Mouse (Mus musculus): ENCODE measurements at regions not wholly inside any gene's neighbourhood (a gene's known extent, or its start where the extent isn't known, plus 50 kb on each side); places are given as distances from the start of the nearest gene placed in this dataset.

DNA sequence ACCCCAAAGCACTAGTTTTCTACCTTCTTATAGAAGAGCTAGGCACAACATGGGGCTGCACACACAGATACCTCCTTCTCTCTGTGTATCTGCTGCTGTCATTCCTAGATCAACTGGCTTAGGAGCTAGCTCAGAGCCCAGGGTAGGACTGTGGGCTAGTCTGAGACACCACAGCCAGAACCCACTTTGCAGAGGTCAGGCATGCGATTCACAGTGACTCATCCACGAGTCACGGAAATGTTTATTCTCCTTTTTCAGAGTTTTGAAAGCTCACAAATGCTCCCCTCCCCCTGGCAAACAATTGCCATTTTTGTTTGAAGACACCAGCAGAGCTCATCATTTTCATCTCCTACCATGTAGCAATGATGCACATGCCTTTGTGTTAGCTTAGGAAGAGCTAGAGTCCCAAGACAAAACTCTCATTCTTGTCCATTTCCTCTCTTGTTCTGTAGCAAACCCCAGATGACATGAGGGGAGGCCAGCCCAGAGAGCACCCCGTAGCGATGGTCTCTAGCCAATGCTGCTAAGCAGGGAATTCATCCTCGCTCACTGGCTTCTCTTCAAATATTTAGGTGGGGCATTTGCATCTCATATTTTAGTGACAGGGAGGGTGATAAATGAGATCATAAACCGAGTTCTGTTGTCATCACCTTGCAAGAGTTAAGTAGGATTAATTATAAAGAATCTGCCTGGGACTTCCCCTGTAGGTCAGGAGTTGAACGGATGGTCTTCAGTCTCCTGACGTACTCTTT is 108.4 kb upstream of the Twist2 start:
- 89% methylated on average over 9 of the region's 9 CpGs for WGBS
- Histone ChIP-seq H3K27me3 (replicated peaks; ENCODE audit: control insufficient read depth, insufficient read depth, low read length) (no peaks in the 10 kb centered on the region), H3K36me3 (ENCODE audit: control insufficient read depth, insufficient read depth, low read length) (no peaks in the 10 kb centered on the region), H3K27ac (ENCODE audit: low read depth, low read length) (no peak overlapping the region), H3K9ac (ENCODE audit: low read depth, low read length) (no peak overlapping the region), H3K9me3 (ENCODE audit: control insufficient read depth, low read length) (no peaks in the 10 kb centered on the region), H3K4me2 (ENCODE audit: low read length) (no peak overlapping the region), H3K4me1 (ENCODE audit: control insufficient read depth, insufficient read depth, low read depth, low read length) (no peaks in the 10 kb centered on the region), H3K4me3 (ENCODE audit: low read length) (no peak overlapping the region)
- ATAC-seq, result no peak

DNA sequence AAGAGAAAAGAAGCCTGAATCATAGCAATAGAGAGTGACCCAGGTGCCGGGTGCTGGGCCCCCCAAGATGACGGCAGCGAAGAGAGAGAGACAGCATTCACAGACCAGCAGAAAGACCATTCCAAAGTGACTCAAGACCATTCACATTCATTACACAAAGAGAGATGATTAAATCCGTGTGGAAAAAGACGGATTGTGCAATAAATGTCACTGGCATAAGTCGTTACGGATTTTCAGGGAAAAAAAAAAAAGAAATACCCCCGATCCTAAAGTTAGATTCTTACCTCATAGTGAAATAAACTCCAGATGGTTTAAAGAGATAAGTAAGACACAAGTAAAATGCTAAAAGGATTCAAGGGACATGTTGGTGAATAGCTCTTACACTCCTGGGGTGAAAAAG is 104.2 kb upstream of the Twist2 start:
- no peaks in the 10 kb centered on the region for H3K36me3 ChIP-seq (ENCODE audit: control insufficient read depth, insufficient read depth, low read length)
- H3K27ac ChIP-seq (ENCODE audit: low read depth, low read length), result no peak overlapping the region
- no peak overlapping the region for H3K4me3 ChIP-seq (ENCODE audit: low read length)
- H3K9ac ChIP-seq (ENCODE audit: low read depth, low read length), result no peak overlapping the region
- no peak overlapping the region for H3K4me2 ChIP-seq (ENCODE audit: low read length)
- H3K9me3 ChIP-seq (ENCODE audit: control insufficient read depth, low read length), result no peaks in the 10 kb centered on the region
- H3K4me1 ChIP-seq (ENCODE audit: control insufficient read depth, insufficient read depth, low read depth, low read length), result no peaks in the 10 kb centered on the region
- WGBS, result 81% methylated on average over 8 of the region's 8 CpGs
- no peaks in the 10 kb centered on the region for H3K27me3 ChIP-seq (replicated peaks; ENCODE audit: control insufficient read depth, insufficient read depth, low read length)
- ATAC-seq, result no peak

DNA sequence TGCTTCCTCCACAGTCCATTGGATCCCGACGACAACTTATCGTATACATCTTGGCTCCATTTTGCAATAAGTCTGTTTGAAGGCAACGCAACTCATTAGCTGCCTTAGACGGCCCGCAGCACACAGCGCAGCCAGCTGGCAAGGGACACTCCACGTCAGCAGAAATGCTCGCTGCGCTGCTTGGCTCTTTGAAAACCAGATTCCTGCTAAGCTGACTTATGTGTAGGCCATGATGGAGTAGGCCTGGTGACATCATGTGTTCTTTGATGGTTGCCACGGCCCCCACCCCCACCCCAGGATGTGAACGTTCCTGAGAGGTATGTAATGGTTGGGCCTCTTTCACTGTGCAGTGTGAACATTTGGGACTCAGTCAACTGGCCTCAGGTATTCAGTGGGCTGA is 99.8 kb upstream of the Twist2 start:
- H3K4me3 ChIP-seq (ENCODE audit: low read length), result no peak overlapping the region
- no peak overlapping the region for H3K27ac ChIP-seq (ENCODE audit: low read depth, low read length)
- H3K9ac ChIP-seq (ENCODE audit: low read depth, low read length), result no peak overlapping the region
- no peak for ATAC-seq
- H3K9me3 ChIP-seq (ENCODE audit: control insufficient read depth, low read length), result no peaks in the 10 kb centered on the region
- WGBS, result 76% methylated on average over 12 of the region's 12 CpGs
- no peaks in the 10 kb centered on the region for H3K27me3 ChIP-seq (replicated peaks; ENCODE audit: control insufficient read depth, insufficient read depth, low read length)
- H3K4me1 ChIP-seq (ENCODE audit: control insufficient read depth, insufficient read depth, low read depth, low read length), result no peaks in the 10 kb centered on the region
- no peaks in the 10 kb centered on the region for H3K36me3 ChIP-seq (ENCODE audit: control insufficient read depth, insufficient read depth, low read length)
- no peak overlapping the region for H3K4me2 ChIP-seq (ENCODE audit: low read length)

DNA sequence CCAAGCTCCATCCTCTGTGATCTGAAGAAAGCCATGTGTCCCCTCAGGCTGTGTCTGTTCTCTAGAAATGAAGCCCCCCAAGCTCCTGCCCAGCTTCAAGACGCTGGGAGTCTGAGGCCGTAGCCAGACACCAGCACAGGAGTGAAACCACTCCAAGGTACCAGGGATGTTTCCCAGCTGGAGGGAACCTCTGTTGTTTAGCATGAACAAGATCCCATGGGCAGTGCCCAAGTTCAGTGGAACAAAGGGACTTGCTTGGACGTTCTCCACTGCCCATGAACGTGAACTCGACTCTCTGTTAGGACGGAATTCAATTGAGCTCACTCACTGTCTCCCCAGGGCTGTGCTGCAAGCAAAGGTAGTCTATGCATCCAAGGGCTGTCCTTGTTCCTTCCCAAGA is 99.2 kb upstream of the Twist2 start:
- Histone ChIP-seq H3K4me1 (ENCODE audit: control insufficient read depth, insufficient read depth, low read depth, low read length) (no peaks in the 10 kb centered on the region), H3K4me2 (ENCODE audit: low read length) (no peak overlapping the region), H3K27ac (ENCODE audit: low read depth, low read length) (no peak overlapping the region), H3K4me3 (ENCODE audit: low read length) (no peak overlapping the region), H3K36me3 (ENCODE audit: control insufficient read depth, insufficient read depth, low read length) (no peaks in the 10 kb centered on the region), H3K9me3 (ENCODE audit: control insufficient read depth, low read length) (no peaks in the 10 kb centered on the region), H3K27me3 (replicated peaks; ENCODE audit: control insufficient read depth, insufficient read depth, low read length) (no peaks in the 10 kb centered on the region), H3K9ac (ENCODE audit: low read depth, low read length) (no peak overlapping the region)
- ATAC-seq, result no peak
- WGBS, result 92% methylated on average over 6 of the region's 6 CpGs

DNA sequence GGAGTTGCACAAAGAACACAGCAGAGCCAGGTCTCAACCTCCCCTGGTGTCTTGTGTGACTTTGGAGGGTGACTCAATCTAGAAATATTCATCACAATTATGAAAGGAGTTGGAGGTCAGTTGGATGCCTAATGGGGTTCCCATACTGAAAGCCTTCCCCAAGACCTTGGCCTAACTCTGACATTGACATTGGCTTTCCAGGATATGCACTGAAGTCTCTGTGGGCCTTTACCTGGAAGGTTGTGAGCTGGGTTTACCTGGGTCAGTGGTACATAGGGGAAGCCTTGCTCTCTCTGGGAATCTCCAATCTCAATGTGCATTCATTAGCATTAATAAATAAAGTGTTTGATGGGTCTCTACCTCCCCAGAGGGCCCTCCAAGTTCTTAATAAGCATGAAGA is 98.5 kb upstream of the Twist2 start:
- H3K4me2 ChIP-seq (ENCODE audit: low read length), result no peak overlapping the region
- no peaks in the 10 kb centered on the region for H3K9me3 ChIP-seq (ENCODE audit: control insufficient read depth, low read length)
- H3K36me3 ChIP-seq (ENCODE audit: control insufficient read depth, insufficient read depth, low read length), result no peaks in the 10 kb centered on the region
- no peaks in the 10 kb centered on the region for H3K27me3 ChIP-seq (replicated peaks; ENCODE audit: control insufficient read depth, insufficient read depth, low read length)
- H3K4me1 ChIP-seq (ENCODE audit: control insufficient read depth, insufficient read depth, low read depth, low read length), result no peaks in the 10 kb centered on the region
- H3K27ac ChIP-seq (ENCODE audit: low read depth, low read length), result no peak overlapping the region
- no peak for ATAC-seq
- H3K4me3 ChIP-seq (ENCODE audit: low read length), result no peak overlapping the region
- no peak overlapping the region for H3K9ac ChIP-seq (ENCODE audit: low read depth, low read length)

DNA sequence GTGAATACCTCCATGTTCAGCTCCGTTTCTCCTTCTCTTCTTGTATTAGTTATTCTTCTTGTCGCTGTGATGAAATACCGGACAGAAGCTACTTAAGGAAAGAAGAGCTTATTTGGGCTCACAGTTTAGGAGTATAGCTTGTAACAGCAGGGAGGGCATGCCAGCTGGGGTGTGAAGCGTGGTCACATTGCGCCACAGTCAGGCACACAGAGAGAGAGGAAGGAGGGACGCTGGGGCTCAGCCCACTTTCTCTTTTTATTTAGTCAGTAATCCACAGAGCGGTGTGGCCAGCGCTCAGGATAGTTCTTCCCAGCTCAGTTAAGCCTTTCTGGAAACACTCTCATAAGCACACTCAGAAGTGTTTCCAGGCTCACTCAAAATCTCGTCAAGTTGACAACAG is 95.8 kb upstream of the Twist2 start:
- no peak for ATAC-seq
- H3K4me2 ChIP-seq (ENCODE audit: low read length), result no peak overlapping the region
- no peak overlapping the region for H3K9ac ChIP-seq (ENCODE audit: low read depth, low read length)
- no peaks in the 10 kb centered on the region for H3K27me3 ChIP-seq (replicated peaks; ENCODE audit: control insufficient read depth, insufficient read depth, low read length)
- no peak overlapping the region for H3K4me3 ChIP-seq (ENCODE audit: low read length)
- 84% methylated on average over 9 of the region's 9 CpGs for WGBS
- H3K4me1 ChIP-seq (ENCODE audit: control insufficient read depth, insufficient read depth, low read depth, low read length), result no peaks in the 10 kb centered on the region
- H3K27ac ChIP-seq (ENCODE audit: low read depth, low read length), result no peak overlapping the region
- H3K9me3 ChIP-seq (ENCODE audit: control insufficient read depth, low read length), result no peaks in the 10 kb centered on the region
- H3K36me3 ChIP-seq (ENCODE audit: control insufficient read depth, insufficient read depth, low read length), result no peaks in the 10 kb centered on the region

DNA sequence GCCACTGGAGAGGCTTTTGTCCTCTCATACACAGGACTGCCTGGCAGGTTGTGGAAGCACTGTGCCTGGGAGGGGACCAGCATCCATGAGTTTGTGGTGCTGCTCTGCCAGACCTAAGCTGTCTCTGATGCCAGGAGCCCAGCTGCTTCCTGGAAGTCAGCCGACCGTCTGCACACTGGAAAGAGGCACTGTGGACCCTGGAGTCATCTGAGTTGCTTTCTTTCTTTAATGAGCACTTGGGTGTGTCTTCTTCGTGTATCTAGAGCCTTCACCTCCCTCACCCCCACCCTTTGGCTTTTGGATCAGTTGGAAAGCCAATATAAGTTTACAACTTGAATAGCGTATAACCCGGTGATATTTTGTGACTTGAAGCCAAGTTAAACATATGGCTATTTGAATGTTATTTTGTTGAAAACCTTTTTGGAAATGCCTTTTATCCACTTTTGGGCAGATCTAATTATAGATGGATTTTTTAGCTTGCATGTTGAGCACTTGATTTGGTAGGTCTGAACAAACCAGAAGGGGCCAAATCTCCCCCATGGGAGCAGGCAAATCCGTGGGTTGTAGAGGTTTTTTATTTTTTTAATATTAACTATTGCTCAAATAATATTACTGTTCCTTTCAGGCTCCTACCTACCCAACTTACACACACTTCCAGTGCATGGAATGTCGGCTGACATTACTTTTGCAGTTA is 92.6 kb upstream of the Twist2 start:
- H3K4me3 ChIP-seq (ENCODE audit: low read length), result no peak overlapping the region
- ATAC-seq, result peak; percentile 78
- WGBS, result 60% methylated on average over 7 of the region's 7 CpGs
- H3K27ac ChIP-seq (ENCODE audit: low read depth, low read length), result 0 out of 2 replicates have a peak overlapping the region, but pooled peaks have one; percentile 13
- H3K36me3 ChIP-seq (ENCODE audit: control insufficient read depth, insufficient read depth, low read length), result no peaks in the 10 kb centered on the region
- no peak overlapping the region for H3K4me2 ChIP-seq (ENCODE audit: low read length)
- H3K9me3 ChIP-seq (ENCODE audit: control insufficient read depth, low read length), result no peaks in the 10 kb centered on the region
- no peaks in the 10 kb centered on the region for H3K27me3 ChIP-seq (replicated peaks; ENCODE audit: control insufficient read depth, insufficient read depth, low read length)
- no peak overlapping the region for H3K9ac ChIP-seq (ENCODE audit: low read depth, low read length)
- H3K4me1 ChIP-seq (ENCODE audit: control insufficient read depth, insufficient read depth, low read depth, low read length), result no peaks in the 10 kb centered on the region

DNA sequence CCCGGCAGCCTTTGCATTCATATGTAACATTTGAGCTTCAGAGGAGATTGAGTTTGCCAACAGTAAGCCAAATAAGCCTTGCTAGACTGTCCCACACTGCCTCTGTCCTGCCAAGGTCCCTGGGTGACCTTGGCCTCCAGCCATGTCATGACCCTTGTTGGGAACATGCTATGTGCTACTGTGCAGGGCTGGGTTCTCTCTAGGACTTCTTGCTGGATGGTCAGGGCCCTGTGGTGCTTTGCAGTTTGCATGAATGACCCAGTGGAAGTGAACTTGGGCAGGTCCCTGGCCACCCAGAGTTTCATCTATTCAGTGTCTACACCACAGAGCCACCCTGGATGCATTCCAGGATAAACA is 92.0 kb upstream of the Twist2 start:
- H3K27ac ChIP-seq (ENCODE audit: low read depth, low read length), result no peak overlapping the region
- no peak for ATAC-seq
- WGBS, result 76% methylated on average over 1 of the region's 1 CpGs
- H3K36me3 ChIP-seq (ENCODE audit: control insufficient read depth, insufficient read depth, low read length), result no peaks in the 10 kb centered on the region
- H3K4me2 ChIP-seq (ENCODE audit: low read length), result no peak overlapping the region
- H3K9ac ChIP-seq (ENCODE audit: low read depth, low read length), result no peak overlapping the region
- no peaks in the 10 kb centered on the region for H3K9me3 ChIP-seq (ENCODE audit: control insufficient read depth, low read length)
- H3K27me3 ChIP-seq (replicated peaks; ENCODE audit: control insufficient read depth, insufficient read depth, low read length), result no peaks in the 10 kb centered on the region
- H3K4me1 ChIP-seq (ENCODE audit: control insufficient read depth, insufficient read depth, low read depth, low read length), result no peaks in the 10 kb centered on the region
- no peak overlapping the region for H3K4me3 ChIP-seq (ENCODE audit: low read length)

DNA sequence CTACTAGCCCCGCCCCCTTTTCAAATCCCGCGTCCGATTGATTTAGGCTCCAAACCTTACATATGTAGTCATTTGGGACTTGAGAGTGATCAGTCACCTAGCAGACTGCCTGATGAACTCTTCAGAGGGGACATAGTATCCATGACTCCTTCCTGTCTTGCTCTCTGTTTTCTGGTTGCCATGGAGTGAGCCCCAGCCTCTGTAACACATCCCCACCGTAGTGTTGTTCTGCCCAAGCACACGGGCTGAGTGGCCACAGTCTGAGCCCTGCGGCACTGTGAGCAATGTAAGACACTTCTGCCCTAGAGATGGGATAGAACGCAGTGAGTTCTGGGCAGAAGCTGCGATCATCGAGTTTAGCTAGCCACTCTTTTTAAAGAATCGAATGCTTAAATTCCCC is 88.1 kb upstream of the Twist2 start:
- WGBS, result 86% methylated on average over 11 of the region's 11 CpGs
- Histone ChIP-seq H3K4me1 (ENCODE audit: control insufficient read depth, insufficient read depth, low read depth, low read length) (no peaks in the 10 kb centered on the region), H3K36me3 (ENCODE audit: control insufficient read depth, insufficient read depth, low read length) (no peaks in the 10 kb centered on the region), H3K9ac (ENCODE audit: low read depth, low read length) (no peak overlapping the region), H3K9me3 (ENCODE audit: control insufficient read depth, low read length) (no peaks in the 10 kb centered on the region), H3K27me3 (replicated peaks; ENCODE audit: control insufficient read depth, insufficient read depth, low read length) (no peaks in the 10 kb centered on the region), H3K4me3 (ENCODE audit: low read length) (no peak overlapping the region), H3K27ac (ENCODE audit: low read depth, low read length) (no peak overlapping the region), H3K4me2 (ENCODE audit: low read length) (no peak overlapping the region)
- ATAC-seq, result no peak
